Mouse (Mus musculus) T-helper 17 cell (primary cell): ENCODE measurements at regions not wholly inside any gene's neighbourhood (a gene's known extent, or its start where the extent isn't known, plus 50 kb on each side); places are given as distances from the start of the nearest gene placed in this dataset.

Source experiments
- in situ Hi-C, 2 experiments: fragments of 300-600 bp; cut with MboI, MseI; formaldehyde crosslinking; loops; 1 replicate in 1 of 2; 2 replicates in 1 of 2; pipeline ENCODE4 v1.15.1; 2025; ENCODE audit warnings: high pct_unique_total_duplicates in 2 of 2

- in situ Hi-C loops = no loop called here
Observed at GRCm38 (mm10) chr10:36379351-36380302, 127.0 kb upstream of the Hs3st5 start.

GRCm38 (mm10) chr10:36383331-36383730, 123.3 kb upstream of the Hs3st5 start:
- in situ Hi-C loops = no loop called here

- in situ Hi-C loops = no loop called here
Observed at GRCm38 (mm10) chr10:36390062-36390461, 116.6 kb upstream of the Hs3st5 start.

- in situ Hi-C loops = no loop called here
Observed at GRCm38 (mm10) chr10:36393586-36393985, 113.0 kb upstream of the Hs3st5 start.

DNA sequence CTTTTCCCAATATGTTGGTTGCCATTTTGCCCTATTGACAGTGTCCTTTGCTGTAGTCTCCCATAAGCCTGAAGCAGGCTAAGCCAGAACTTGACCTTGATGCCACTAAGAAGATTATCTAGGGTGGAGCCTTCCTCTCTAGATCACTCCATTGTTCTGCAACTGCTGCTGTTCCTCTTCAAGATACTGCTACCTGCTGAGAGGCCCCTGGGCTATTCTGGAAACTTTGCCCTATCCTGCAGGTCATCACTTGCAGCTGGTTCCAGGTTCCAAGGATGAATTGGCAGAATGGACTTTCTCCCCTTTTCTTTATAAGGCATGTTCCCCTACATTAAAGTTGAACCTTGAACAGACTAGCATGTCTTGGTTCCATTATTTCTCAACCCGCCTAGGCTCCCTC, 110.0 kb upstream of the Hs3st5 start:
- in situ Hi-C loops = loop anchor here in 1 of 2 experiments (5.0 kb wide), 1 partner anchor 1024 kb away; no protein-coding TSS in a partner anchor

GRCm38 (mm10) chr10:36408001-36408400, 98.6 kb upstream of the Hs3st5 start:
- in situ Hi-C loops = no loop called here

DNA sequence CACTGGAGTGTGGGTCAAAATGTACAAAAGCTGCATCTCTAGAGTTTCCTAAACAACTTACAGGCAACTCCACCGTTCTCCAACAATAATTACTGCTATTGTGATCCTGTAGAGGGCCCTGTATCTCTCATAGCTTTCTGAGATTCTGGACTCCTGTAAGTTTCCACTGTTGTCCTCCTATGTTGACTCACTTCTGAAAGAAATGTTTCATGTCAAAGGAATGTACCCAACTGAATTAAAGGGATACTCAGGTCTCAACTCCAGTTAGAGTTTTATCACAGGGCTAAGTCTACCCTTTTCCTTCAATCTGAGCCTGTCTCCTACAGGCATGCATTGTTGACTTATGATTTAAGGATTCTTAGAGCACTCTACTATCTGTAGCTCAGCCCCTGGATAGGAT, 75.3 kb upstream of the Hs3st5 start:
- in situ Hi-C loops = no loop called here

DNA sequence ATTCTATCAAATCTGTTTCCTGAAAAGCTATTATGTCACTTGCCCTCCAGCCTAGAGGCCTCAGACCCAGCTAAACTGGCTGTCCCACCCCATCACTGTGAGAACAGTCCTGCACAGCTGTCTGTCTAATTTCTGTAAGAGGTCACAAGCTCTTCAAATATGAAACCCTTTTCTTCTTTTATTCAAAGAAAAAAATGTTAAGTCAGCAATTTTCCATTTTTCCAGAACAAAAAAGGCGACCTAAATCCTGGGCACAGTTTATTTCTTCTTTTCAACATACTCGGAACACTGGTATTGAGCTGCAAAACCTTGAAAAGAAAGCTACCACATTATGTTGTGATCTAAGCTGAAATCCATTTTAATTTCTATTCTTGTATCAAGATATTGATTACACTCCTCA, 69.2 kb upstream of the Hs3st5 start:
- in situ Hi-C loops = no loop called here
